Mouse (Mus musculus): ENCODE measurements around the gene Slc30a7.

- no peak for TF ChIP-seq MAFK (IDR thresholded peaks at IDR 0.05; ENCODE audit: insufficient read depth, low read depth, low read length)
- TF ChIP-seq HCFC1 (IDR thresholded peaks at IDR 0.05; ENCODE audit: borderline replicate concordance, insufficient read depth, low read length), result no peak
- no peak for TF ChIP-seq ZNF384 (IDR thresholded peaks at IDR 0.05; ENCODE audit: low read depth, low read length)
- no peak for TF ChIP-seq ZC3H11A (IDR thresholded peaks at IDR 0.05; ENCODE audit: borderline replicate concordance, low read depth, low read length)
Observed at GRCm38 (mm10) chr3:115937807-115938206, 69.4 kb downstream of the Slc30a7 start.

All from ES-E14 (cell line).